Mouse (Mus musculus): ENCODE results near the gene Commd8. TPM values are rescaled to one million over a fixed set of nuclear protein-coding genes. Genes with fewer than 3 reads are reported as not detected.

Commd8 gene
- polyA plus RNA-seq, 1 experiment from 2014 or later, result 117 TPM

DNA sequence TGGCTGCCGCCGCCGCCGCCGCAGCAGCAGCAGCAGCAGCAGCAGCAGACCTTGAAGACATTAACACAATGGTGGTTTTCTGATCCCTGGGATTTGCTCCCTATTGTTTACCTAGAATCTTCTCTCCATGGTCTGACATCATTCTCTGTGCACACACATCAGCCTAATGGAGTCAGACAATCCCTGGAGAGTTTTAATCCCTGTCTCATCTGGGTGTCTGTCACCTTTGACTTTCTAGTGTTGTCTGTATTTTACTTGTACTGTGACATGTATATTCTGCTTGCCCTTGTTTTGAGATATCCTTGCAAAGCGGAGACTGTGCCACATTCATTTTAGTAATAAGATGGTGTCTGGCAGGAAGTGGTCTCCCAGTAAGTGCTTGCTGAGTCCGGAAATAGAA is 7.5 kb upstream of the Commd8 start:
- Histone ChIP-seq H3K9me3 (ENCODE audit: control insufficient read depth, low read length) (no peaks in the 10 kb centered on the region), H3K4me1 (replicated peaks; ENCODE audit: control insufficient read depth, insufficient read depth) (no peaks in the 10 kb centered on the region), H3K9ac (ENCODE audit: low read length) (no peak overlapping the region), H3K27ac (replicated peaks) (no peak overlapping the region), H3K4me2 (replicated peaks; ENCODE audit: low read depth) (no peak overlapping the region), H3K27me3 (ENCODE audit: control insufficient read depth, insufficient read depth, low read length) (no peaks in the 10 kb centered on the region), H3K4me3 (ENCODE audit: low read depth, low read length) (no peak overlapping the region), H3K36me3 (ENCODE audit: control insufficient read depth, insufficient read depth, low read length) (no peaks in the 10 kb centered on the region)
- TF ChIP-seq EP300 (optimal IDR thresholded peaks at IDR 0.05) (no peak), CTCF (IDR thresholded peaks at IDR 0.05; ENCODE audit: low read depth) (no peak)
- WGBS, result 37% methylated on average over 7 of the region's 7 CpGs
- DNase-seq (ENCODE audit: low spot score) (no peak), ATAC-seq (ENCODE audit: low FRiP score, low TSS enrichment) (no peak)

DNA sequence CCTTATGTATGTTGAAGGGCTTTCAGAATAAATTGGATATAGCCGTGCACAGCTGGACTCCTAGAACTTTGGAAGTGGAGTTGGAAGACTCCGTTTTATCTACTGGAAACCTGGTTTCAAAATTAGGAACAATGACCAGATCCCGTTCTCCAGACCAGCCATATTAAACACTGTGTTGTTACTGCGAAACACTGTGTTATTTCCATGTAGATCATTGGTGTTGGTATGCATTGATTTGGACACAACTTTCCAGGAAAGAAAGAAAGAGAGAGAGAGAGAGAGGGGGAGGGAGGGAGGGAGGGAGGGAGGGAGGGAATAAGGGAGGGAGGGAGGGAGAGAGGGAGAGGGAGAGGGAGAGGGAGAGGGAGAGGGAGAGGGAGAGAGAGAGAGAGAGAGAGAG is 7.1 kb upstream of the Commd8 start:
- Histone ChIP-seq H3K9me3 (ENCODE audit: control insufficient read depth, low read length) (no peaks in the 10 kb centered on the region), H3K4me2 (replicated peaks; ENCODE audit: low read depth) (no peak overlapping the region), H3K36me3 (ENCODE audit: control insufficient read depth, insufficient read depth, low read length) (no peaks in the 10 kb centered on the region), H3K27ac (replicated peaks) (no peak overlapping the region), H3K27me3 (ENCODE audit: control insufficient read depth, insufficient read depth, low read length) (no peaks in the 10 kb centered on the region), H3K4me3 (ENCODE audit: low read depth, low read length) (no peak overlapping the region), H3K9ac (ENCODE audit: low read length) (no peak overlapping the region), H3K4me1 (replicated peaks; ENCODE audit: control insufficient read depth, insufficient read depth) (no peaks in the 10 kb centered on the region)
- WGBS, result 80% methylated on average over 4 of the region's 4 CpGs
- ATAC-seq (ENCODE audit: low FRiP score, low TSS enrichment) (no peak), DNase-seq (ENCODE audit: low spot score) (no peak)
- TF ChIP-seq CTCF (IDR thresholded peaks at IDR 0.05; ENCODE audit: low read depth) (no peak), EP300 (optimal IDR thresholded peaks at IDR 0.05) (no peak)

DNA sequence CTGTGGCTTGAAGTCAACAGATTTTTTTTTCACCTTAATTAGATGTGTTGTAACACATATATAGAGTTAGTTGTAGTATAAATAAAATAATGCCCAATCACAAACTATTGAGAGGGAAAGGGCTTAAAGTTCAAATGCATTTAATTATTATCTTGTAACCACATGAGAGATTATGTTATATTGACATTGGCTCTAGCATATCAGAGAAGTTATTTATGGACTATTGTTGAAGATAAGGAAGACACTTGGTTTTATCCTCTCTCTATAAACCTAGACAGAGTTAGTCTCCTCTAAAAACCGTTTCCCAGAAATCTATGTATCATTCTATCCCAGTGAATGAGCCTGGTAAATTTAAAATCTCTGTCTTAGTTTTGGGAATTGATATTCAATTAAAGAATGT is 5.5 kb upstream of the Commd8 start:
- Histone ChIP-seq H3K27me3 (ENCODE audit: control insufficient read depth, insufficient read depth, low read length) (no peaks in the 10 kb centered on the region), H3K4me1 (replicated peaks; ENCODE audit: control insufficient read depth, insufficient read depth) (no peaks in the 10 kb centered on the region), H3K27ac (replicated peaks) (no peak overlapping the region), H3K4me3 (ENCODE audit: low read depth, low read length) (no peak overlapping the region), H3K36me3 (ENCODE audit: control insufficient read depth, insufficient read depth, low read length) (no peaks in the 10 kb centered on the region), H3K9me3 (ENCODE audit: control insufficient read depth, low read length) (no peaks in the 10 kb centered on the region), H3K9ac (ENCODE audit: low read length) (no peak overlapping the region), H3K4me2 (replicated peaks; ENCODE audit: low read depth) (no peak overlapping the region)
- DNase-seq (ENCODE audit: low spot score), result no peak
- WGBS, result 44% methylated on average over 1 of the region's 1 CpGs
- TF ChIP-seq EP300 (optimal IDR thresholded peaks at IDR 0.05), result no peak
- no peak for TF ChIP-seq CTCF (IDR thresholded peaks at IDR 0.05; ENCODE audit: low read depth)
- ATAC-seq (ENCODE audit: low FRiP score, low TSS enrichment), result no peak

DNA sequence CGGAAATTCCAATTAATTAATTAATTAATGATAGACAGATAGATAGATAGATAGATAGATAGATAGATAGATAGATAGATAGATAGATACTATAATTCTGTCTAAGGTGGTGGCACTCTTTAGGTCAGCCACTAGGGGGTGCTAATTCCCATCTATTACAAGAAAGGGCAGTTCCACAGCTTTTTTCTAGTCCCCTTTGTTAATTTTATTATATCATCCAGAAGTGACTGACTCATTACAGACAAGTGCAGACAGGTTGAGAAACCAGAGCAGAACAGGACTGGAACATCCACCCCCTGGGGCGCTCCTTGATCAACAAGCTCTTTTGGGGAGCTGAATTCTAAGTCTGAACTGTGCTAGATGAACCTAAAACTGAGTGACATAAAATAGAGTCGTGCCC is 4.7 kb upstream of the Commd8 start:
- TF ChIP-seq CTCF (IDR thresholded peaks at IDR 0.05; ENCODE audit: low read depth) (peak; percentile 80), EP300 (optimal IDR thresholded peaks at IDR 0.05) (peak; percentile 49)
- Histone ChIP-seq H3K4me3 (ENCODE audit: low read depth, low read length) (no peak overlapping the region), H3K4me1 (replicated peaks; ENCODE audit: control insufficient read depth, insufficient read depth) (no peaks in the 10 kb centered on the region), H3K36me3 (ENCODE audit: control insufficient read depth, insufficient read depth, low read length) (no peaks in the 10 kb centered on the region), H3K9ac (ENCODE audit: low read length) (no peak overlapping the region), H3K4me2 (replicated peaks; ENCODE audit: low read depth) (no peak overlapping the region), H3K9me3 (ENCODE audit: control insufficient read depth, low read length) (no peaks in the 10 kb centered on the region), H3K27me3 (ENCODE audit: control insufficient read depth, insufficient read depth, low read length) (no peaks in the 10 kb centered on the region), H3K27ac (replicated peaks) (no peak overlapping the region)
- DNase-seq (ENCODE audit: low spot score) (no peak), ATAC-seq (ENCODE audit: low FRiP score, low TSS enrichment) (0 out of 2 replicates have a peak, but pooled peaks have one; percentile 30)
- 33% methylated on average over 3 of the region's 3 CpGs for WGBS

DNA sequence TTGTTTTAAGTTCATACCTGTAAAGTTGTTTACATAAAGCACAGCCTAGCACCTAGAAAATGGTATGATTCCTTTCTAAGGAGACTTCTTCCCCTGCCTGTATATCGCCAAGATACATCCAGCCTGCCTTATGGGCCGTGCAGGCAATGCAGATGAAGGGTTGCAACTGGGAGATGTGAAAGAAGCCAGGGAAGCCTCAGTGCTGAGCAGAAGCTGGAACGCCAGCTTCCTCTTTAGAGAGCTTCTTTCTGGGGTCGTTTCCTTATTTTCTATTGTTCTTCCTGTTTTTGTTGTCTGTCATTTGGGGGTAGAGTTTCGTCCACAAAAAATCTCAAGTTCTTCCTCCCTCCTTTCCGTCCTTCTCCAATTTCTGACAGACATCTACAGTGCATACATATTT is 2.1 kb upstream of the Commd8 start:
- no peak for DNase-seq (ENCODE audit: low spot score)
- 61% methylated on average over 6 of the region's 6 CpGs for WGBS
- no peak overlapping the region for H3K4me3 ChIP-seq (ENCODE audit: low read depth, low read length)
- TF ChIP-seq EP300 (optimal IDR thresholded peaks at IDR 0.05) (no peak), CTCF (IDR thresholded peaks at IDR 0.05; ENCODE audit: low read depth) (no peak)
- no peaks in the 10 kb centered on the region; the same call in 1 of the 2 replicates for H3K4me1 ChIP-seq (replicated peaks; ENCODE audit: control insufficient read depth, insufficient read depth)
- no peaks in the 10 kb centered on the region for H3K9me3 ChIP-seq (ENCODE audit: control insufficient read depth, low read length)
- H3K27ac ChIP-seq (replicated peaks), result no peak overlapping the region
- no peak overlapping the region for H3K4me2 ChIP-seq (replicated peaks; ENCODE audit: low read depth)
- no peak for ATAC-seq (ENCODE audit: low FRiP score, low TSS enrichment)
- no peaks in the 10 kb centered on the region for H3K36me3 ChIP-seq (ENCODE audit: control insufficient read depth, insufficient read depth, low read length)
- H3K9ac ChIP-seq (ENCODE audit: low read length), result no peak overlapping the region
- no peaks in the 10 kb centered on the region for H3K27me3 ChIP-seq (ENCODE audit: control insufficient read depth, insufficient read depth, low read length)

DNA sequence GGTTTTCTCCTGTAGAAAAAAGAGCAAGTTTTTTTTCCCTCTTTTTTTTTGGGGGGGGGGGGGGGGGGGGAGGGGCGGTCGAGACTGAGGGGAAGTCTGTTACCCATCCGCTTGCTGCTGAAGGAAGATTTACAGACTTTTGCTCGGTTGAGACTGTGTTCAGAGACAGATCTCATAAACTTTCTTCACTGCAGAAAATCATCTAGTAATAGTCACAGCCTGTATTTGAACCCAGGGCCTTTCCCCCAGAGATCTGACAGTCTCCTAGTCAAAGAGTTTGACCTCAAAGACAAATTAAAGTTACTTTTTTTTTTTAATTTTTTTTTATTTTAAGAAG is 264 bp upstream of the Commd8 start:
- no peaks in the 10 kb centered on the region; the same call in 1 of the 2 replicates for H3K4me1 ChIP-seq (replicated peaks; ENCODE audit: control insufficient read depth, insufficient read depth)
- peak overlapping the region; percentile 66 for H3K4me2 ChIP-seq (replicated peaks; ENCODE audit: low read depth)
- TF ChIP-seq EP300 (optimal IDR thresholded peaks at IDR 0.05) (no peak), CTCF (IDR thresholded peaks at IDR 0.05; ENCODE audit: low read depth) (no peak)
- WGBS, result 1% methylated on average over 4 of the region's 4 CpGs
- DNase-seq (ENCODE audit: low spot score), result no peak
- no peak overlapping the region for H3K9ac ChIP-seq (ENCODE audit: low read length)
- no peaks in the 10 kb centered on the region for H3K9me3 ChIP-seq (ENCODE audit: control insufficient read depth, low read length)
- H3K27ac ChIP-seq (replicated peaks), result no peak overlapping the region; the same call in 1 of the 2 replicates
- peak overlapping the region; percentile 78 for H3K4me3 ChIP-seq (ENCODE audit: low read depth, low read length)
- 0 out of 2 replicates have a peak, but pooled peaks cover 3% of the 10 kb centered on the region for H3K36me3 ChIP-seq (ENCODE audit: control insufficient read depth, insufficient read depth, low read length)
- no peaks in the 10 kb centered on the region for H3K27me3 ChIP-seq (ENCODE audit: control insufficient read depth, insufficient read depth, low read length)
- ATAC-seq (ENCODE audit: low FRiP score, low TSS enrichment), result no peak; the same call in 1 of the 2 replicates
